Mouse (Mus musculus): ENCODE measurements at regions not wholly inside any gene's neighbourhood (a gene's known extent, or its start where the extent isn't known, plus 50 kb on each side); places are given as distances from the start of the nearest gene placed in this dataset.

- DNase-seq (ENCODE audit: low spot score in 2 of 2): no peak
These were observed 277.0 kb upstream of the Acvr2a start for GRCm38 (mm10) chr2:48536930-48537329.

- DNase-seq (ENCODE audit: low spot score in 2 of 2): no peak
These were observed 275.1 kb upstream of the Acvr2a start for GRCm38 (mm10) chr2:48538668-48539341.

GRCm38 (mm10) chr2:48539465-48540055 is 274.3 kb upstream of the Acvr2a start:
- no peak for DNase-seq (ENCODE audit: low spot score in 2 of 2)

GRCm38 (mm10) chr2:48544377-48544776 is 269.5 kb upstream of the Acvr2a start:
- DNase-seq (ENCODE audit: low spot score in 2 of 2): no peak

DNA sequence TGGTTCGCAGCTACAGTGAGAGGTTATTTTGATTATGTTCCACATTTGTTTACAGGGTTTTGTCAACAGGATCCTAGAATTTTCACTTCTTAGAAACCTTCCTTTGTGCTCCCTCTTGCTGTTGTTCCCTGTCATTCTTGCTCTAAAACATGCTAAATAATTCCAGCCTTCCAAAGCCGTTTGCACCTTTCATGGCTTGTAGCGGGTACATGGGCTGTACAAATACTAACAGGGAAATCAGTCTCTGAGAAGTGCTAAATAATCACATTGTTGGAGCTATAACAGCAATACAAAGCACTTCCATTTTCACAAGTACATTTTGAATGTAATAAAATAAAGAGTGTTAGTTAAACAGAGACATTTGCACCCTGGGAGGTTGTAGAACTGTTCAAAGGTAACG is 268.8 kb upstream of the Acvr2a start:
- DNase-seq (ENCODE audit: low spot score in 2 of 2): no peak

DNA sequence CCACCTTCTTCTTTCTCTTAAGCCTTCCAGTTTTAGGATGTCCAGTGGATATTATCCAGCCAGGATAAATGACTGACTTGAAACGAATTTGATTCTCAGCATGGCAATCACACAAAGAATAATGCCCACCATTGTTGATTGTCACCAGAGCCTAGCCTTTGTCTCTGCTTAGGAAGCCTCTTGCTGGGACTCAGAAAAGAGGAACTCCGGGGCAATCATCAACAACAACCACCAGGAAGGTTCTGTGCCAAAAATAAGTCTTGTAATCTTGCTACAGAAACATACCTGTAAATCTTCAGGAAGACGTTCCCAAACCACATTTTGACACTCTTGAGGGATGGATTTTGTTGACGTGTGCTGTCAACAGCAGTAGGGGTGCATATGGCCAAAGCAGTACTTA is 268.2 kb upstream of the Acvr2a start:
- DNase-seq (ENCODE audit: low spot score in 2 of 2): no peak

DNA sequence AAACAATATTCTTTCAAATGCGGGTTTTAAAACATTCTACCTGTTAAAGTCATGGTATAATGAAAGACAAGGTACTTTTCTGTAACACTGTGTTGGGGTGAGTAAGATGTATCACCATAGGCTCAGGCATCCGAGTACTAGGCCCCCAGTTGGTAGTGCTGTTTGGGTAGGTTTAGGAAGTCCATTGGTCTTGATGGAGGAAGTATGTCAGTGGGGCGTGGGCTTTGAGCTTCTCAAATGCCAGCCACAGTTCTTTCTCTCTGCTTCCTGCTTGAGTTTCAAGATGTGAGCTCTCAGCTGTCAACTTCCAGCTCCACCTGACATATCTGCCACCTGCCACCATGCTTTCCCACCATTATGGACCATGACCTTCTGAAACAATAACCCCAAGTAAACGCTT is 267.7 kb upstream of the Acvr2a start:
- no peak for DNase-seq (ENCODE audit: low spot score in 2 of 2)

DNA sequence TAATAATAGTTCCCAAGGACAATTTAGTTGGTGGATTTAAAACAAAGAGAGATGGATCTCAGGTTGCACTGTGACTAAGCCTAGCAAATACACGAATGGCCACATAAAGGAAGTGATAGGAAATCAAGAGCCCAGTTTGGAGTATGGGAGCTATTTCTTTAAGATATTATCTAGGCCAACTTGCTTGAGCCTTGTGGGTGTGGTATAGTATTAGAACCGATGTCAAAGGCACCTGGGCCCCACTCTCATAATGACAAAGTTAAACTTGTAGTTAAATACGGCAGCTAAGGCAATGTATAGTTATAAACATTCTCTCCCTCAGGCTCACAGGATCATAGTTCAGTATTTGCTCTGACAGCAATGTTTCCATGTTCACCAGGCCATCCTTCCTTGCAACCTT is 257.3 kb upstream of the Acvr2a start:
- DNase-seq (ENCODE audit: low spot score in 2 of 2): no peak

DNA sequence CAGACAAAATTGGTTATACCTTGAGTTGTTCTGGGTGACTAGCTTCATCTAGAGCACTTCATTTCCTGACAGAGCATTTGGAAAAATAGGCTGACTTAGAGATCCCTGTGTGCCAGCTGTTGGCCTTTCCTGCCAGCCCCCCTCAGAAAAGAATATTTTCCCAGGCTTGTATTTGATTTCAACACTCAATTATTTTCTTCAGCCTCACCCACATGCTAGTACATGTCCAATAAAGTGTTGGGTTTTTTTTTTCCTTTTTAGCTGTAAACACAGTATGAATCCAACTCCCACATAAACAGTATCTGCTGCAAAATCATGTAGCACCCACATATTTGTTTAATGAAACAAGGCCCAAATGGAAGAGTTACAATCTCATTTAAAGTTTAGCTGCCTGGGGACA is 256.8 kb upstream of the Acvr2a start:
- DNase-seq (ENCODE audit: low spot score in 2 of 2): no peak

DNA sequence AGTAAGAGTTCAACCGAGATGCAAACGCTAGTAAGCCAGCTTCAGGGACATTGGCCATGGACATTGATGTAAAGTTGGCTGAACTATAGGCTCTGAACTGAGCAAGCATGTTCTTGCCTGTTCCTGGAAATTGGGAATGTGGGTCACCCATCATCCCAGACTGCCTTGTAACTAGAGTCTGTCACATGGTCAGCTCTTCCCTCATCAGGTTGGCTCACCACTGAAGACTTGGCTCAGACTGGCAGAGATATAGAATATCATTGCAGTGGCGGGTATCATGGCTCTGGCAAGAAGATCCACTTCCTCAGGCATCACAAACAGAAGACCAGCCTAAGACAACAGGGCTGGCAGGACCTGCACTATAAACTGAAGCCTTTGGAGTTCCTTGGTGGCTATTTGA is 255.3 kb upstream of the Acvr2a start:
- no peak for DNase-seq (ENCODE audit: low spot score in 2 of 2)

DNA sequence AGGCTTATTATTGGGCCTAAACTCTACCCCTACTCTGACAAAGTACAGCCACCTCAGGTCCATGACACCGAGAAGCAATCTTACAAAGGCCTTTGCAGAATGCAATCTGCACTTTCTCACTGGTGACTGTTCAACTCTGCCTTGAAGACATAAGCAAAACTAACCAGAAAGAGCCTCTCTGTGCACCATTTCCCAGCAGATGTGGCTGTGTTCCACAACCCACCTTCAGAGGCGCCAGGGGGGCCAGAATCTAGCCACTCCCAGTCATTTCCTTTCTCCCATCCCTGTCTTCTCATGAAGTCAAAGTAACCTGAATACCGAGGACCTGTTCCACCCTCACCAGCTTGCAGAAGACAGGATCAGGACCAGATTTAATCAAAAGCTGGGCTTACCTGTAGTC is 250.3 kb upstream of the Acvr2a start:
- DNase-seq (ENCODE audit: low spot score in 2 of 2): no peak

- no peak for DNase-seq (ENCODE audit: low spot score in 2 of 2)
These were observed 249.7 kb upstream of the Acvr2a start for GRCm38 (mm10) chr2:48564170-48564569.

DNA sequence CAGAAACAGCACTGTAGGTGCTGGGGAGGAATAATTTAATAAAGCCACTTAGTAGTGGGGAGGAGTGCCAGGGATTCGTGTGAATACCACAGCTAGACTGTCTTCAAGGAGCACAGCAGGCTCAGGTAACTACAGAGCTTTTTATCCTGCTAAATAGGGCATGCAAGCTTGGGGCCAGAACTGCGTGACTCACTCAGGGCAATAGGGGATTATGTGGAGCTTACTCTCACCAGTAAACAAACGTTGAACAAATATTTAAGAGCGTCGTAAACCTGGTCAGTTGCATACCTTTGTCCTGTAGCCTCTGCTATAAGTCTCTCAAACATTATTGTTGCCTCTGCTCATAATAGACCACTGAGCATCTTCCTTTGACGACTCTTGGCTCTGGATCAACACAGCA is 246.0 kb upstream of the Acvr2a start:
- DNase-seq (ENCODE audit: low spot score in 2 of 2): no peak

- no peak for DNase-seq (ENCODE audit: low spot score in 2 of 2)
These were observed 227.6 kb upstream of the Acvr2a start for GRCm38 (mm10) chr2:48586162-48586830.

- DNase-seq (ENCODE audit: low spot score in 2 of 2): no peak
These were observed 227.1 kb upstream of the Acvr2a start for GRCm38 (mm10) chr2:48586831-48587169.

- DNase-seq (ENCODE audit: low spot score in 2 of 2): no peak
These were observed 224.2 kb upstream of the Acvr2a start for GRCm38 (mm10) chr2:48589709-48590108.

- no peak for DNase-seq (ENCODE audit: low spot score in 2 of 2)
These were observed 215.9 kb upstream of the Acvr2a start for GRCm38 (mm10) chr2:48597793-48598583.

DNA sequence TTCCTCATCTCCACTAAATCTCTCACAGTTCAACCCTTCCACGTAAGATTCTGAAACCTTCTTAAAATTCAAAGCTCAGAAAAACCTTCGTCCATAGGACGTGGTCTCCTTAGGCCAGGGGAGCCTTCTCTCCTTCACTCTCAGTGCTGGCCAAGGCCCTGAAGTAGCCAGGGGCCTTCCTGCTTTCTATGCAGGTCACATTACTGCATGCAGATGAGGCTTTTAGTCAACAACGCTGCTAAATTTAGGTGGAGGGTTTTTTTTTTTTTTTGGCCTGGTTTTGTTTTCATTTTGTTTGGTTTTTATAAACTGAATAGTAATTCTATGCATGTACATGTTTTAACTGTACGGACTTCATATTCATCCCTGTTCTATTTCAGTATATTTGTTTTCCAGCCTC is 214.5 kb upstream of the Acvr2a start:
- no peak for DNase-seq (ENCODE audit: low spot score in 2 of 2)

- DNase-seq (ENCODE audit: low spot score in 2 of 2): no peak
These were observed 212.1 kb upstream of the Acvr2a start for GRCm38 (mm10) chr2:48601855-48602254.

DNA sequence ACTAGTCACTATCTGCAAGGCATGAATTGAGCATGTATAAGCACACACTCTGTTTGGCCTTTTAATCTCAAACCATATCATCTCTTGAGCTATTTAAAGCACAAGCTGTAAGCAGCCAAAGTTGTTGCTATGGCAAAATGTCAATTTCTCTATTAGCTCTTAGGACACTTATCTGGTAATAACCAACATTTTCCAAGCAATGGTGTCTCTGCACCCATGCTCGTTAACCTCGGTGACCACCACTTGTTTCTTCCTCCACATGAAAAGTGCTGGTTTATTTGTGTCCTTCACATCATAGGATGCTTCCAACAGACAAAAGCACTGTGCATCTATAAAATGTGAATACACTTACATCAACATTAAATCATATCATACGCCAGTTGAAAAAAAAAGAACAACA is 204.4 kb upstream of the Acvr2a start:
- no peak for DNase-seq (ENCODE audit: low spot score in 2 of 2)

- DNase-seq (ENCODE audit: low spot score in 2 of 2): no peak
These were observed 201.7 kb upstream of the Acvr2a start for GRCm38 (mm10) chr2:48612251-48612650.

- no peak for DNase-seq (ENCODE audit: low spot score in 2 of 2)
These were observed 196.7 kb upstream of the Acvr2a start for GRCm38 (mm10) chr2:48617141-48617699.
